Mouse (Mus musculus) forebrain, embryonic 11.5 days (tissue): ENCODE measurements at regions not wholly inside any gene's neighbourhood (a gene's known extent, or its start where the extent isn't known, plus 50 kb on each side); places are given as distances from the start of the nearest gene placed in this dataset.

Experiments used
- ATAC-seq: fragments of 200-750 bp; cut with Nextera tagmentation; replicated peaks from 2 replicates; pipeline ENCODE4 v1.8.0; 2017; ENCODE audit warnings: moderate TSS enrichment; ENCODE audit not compliant: low FRiP score
- DNase-seq: peaks from one replicate; pipeline ENCODE4 v3.0.0-alpha.2; 2017; ENCODE audit warnings: low spot score
- H3K27ac ChIP-seq: fragments of 300-500 bp; sonication (generic); 2 replicates; pipeline ENCODE4 v1.5.1; 2014; ENCODE audit warnings: low read depth, low read length
- H3K27me3 ChIP-seq: fragments of 300-500 bp; sonication (generic); 2 replicates; pipeline ENCODE4 v1.6.1; 2014; ENCODE audit warnings: mild to moderate bottlenecking, low read length, mixed read lengths; ENCODE audit not compliant: control insufficient read depth, insufficient read depth
- H3K36me3 ChIP-seq: fragments of 300-500 bp; sonication (generic); 2 replicates; pipeline ENCODE4 v1.6.1; 2014; ENCODE audit warnings: mild to moderate bottlenecking, low read length, moderate library complexity, mixed read lengths; ENCODE audit not compliant: control insufficient read depth, insufficient read depth
- H3K4me1 ChIP-seq: fragments of 300-500 bp; sonication (generic); replicated peaks from 2 replicates; pipeline ENCODE4 v1.6.1; 2014; ENCODE audit warnings: low read length, mixed read lengths; ENCODE audit not compliant: control insufficient read depth, insufficient read depth
- H3K4me2 ChIP-seq: fragments of 300-500 bp; sonication (generic); 2 replicates; pipeline ENCODE4 v1.6.1; 2014; ENCODE audit warnings: low read depth, mild to moderate bottlenecking, low read length, moderate library complexity, mixed read lengths; ENCODE audit not compliant: severe bottlenecking
- H3K4me3 ChIP-seq: fragments of 300-500 bp; sonication (generic); 2 replicates; pipeline ENCODE4 v1.5.1; 2014; ENCODE audit warnings: low read depth, low read length
- H3K9ac ChIP-seq: fragments of 300-500 bp; sonication (generic); 2 replicates; pipeline ENCODE4 v1.6.1; 2014; ENCODE audit warnings: low read length
- H3K9me3 ChIP-seq: fragments of 300-500 bp; sonication (generic); 2 replicates; pipeline ENCODE4 v1.6.1; 2016; ENCODE audit warnings: low read length, mixed read lengths; ENCODE audit not compliant: control insufficient read depth
- WGBS: fragments of 180-500 bp; shearing (Covaris S2); extraction: QIAGEN DNeasy Blood & Tissue Kit; methylation state at CpG from one replicate; pipeline ENCODE4 v1.1.7; 2014; 5-methylcytosine and 5-hydroxymethylcytosine counted together

- H3K9ac ChIP-seq, result no peak overlapping the region
- ATAC-seq (no peak), DNase-seq (no peak)
- H3K4me3 ChIP-seq, result no peak overlapping the region
- H3K27me3 ChIP-seq, result no peaks in the 10 kb centered on the region
- H3K36me3 ChIP-seq, result no peaks in the 10 kb centered on the region
- WGBS, result 89% methylated on average over 3 of the region's 3 CpGs
- H3K4me1 ChIP-seq, result no peaks in the 10 kb centered on the region
- H3K4me2 ChIP-seq, result no peak overlapping the region
- H3K27ac ChIP-seq, result no peak overlapping the region
- H3K9me3 ChIP-seq, result no peaks in the 10 kb centered on the region
These were observed 341.6 kb upstream of the Thbs1 start for GRCm38 (mm10) chr2:117770115-117770485.

GRCm38 (mm10) chr2:117780287-117780686 lies 331.4 kb upstream of the Thbs1 start:
- Histone ChIP-seq H3K4me3 (no peak overlapping the region), H3K36me3 (no peaks in the 10 kb centered on the region), H3K9me3 (no peaks in the 10 kb centered on the region), H3K27me3 (no peaks in the 10 kb centered on the region), H3K4me2 (no peak overlapping the region), H3K27ac (no peak overlapping the region), H3K9ac (no peak overlapping the region), H3K4me1 (no peaks in the 10 kb centered on the region)
- ATAC-seq, result no peak
- 95% methylated on average over 3 of the region's 3 CpGs for WGBS
- no peak for DNase-seq

- H3K36me3 ChIP-seq, result no peaks in the 10 kb centered on the region
- no peak overlapping the region for H3K27ac ChIP-seq
- no peak overlapping the region for H3K9ac ChIP-seq
- 83% methylated on average over 7 of the region's 7 CpGs for WGBS
- ATAC-seq, result no peak
- no peaks in the 10 kb centered on the region for H3K27me3 ChIP-seq
- no peaks in the 10 kb centered on the region for H3K9me3 ChIP-seq
- no peaks in the 10 kb centered on the region for H3K4me1 ChIP-seq
- no peak for DNase-seq
- no peak overlapping the region for H3K4me2 ChIP-seq
- H3K4me3 ChIP-seq, result no peak overlapping the region
These were observed 330.9 kb upstream of the Thbs1 start for GRCm38 (mm10) chr2:117780816-117781215.

GRCm38 (mm10) chr2:117787321-117787720 lies 324.4 kb upstream of the Thbs1 start:
- DNase-seq (no peak), ATAC-seq (no peak)
- H3K36me3 ChIP-seq, result no peaks in the 10 kb centered on the region
- H3K9me3 ChIP-seq, result no peaks in the 10 kb centered on the region
- no peak overlapping the region for H3K4me2 ChIP-seq
- no peak overlapping the region for H3K9ac ChIP-seq
- 57% methylated on average over 1 of the region's 1 CpGs for WGBS
- H3K4me1 ChIP-seq, result no peaks in the 10 kb centered on the region
- no peaks in the 10 kb centered on the region for H3K27me3 ChIP-seq
- H3K27ac ChIP-seq, result no peak overlapping the region
- H3K4me3 ChIP-seq, result no peak overlapping the region

- Histone ChIP-seq H3K4me1 (no peaks in the 10 kb centered on the region; the same call in 1 of the 2 replicates), H3K36me3 (no peaks in the 10 kb centered on the region), H3K4me2 (no peak overlapping the region), H3K9me3 (no peaks in the 10 kb centered on the region), H3K27me3 (no peaks in the 10 kb centered on the region), H3K4me3 (no peak overlapping the region), H3K27ac (no peak overlapping the region), H3K9ac (no peak overlapping the region)
- DNase-seq (no peak), ATAC-seq (no peak)
- WGBS, result 64% methylated on average over 1 of the region's 1 CpGs
These were observed 317.4 kb upstream of the Thbs1 start for GRCm38 (mm10) chr2:117794285-117794684.

GRCm38 (mm10) chr2:117801946-117802600 lies 309.6 kb upstream of the Thbs1 start:
- H3K9me3 ChIP-seq, result no peaks in the 10 kb centered on the region
- ATAC-seq, result no peak
- no peak overlapping the region for H3K4me3 ChIP-seq
- H3K4me1 ChIP-seq, result no peaks in the 10 kb centered on the region
- no peak overlapping the region for H3K4me2 ChIP-seq
- no peaks in the 10 kb centered on the region for H3K27me3 ChIP-seq
- H3K9ac ChIP-seq, result no peak overlapping the region
- DNase-seq, result no peak
- no peak overlapping the region for H3K27ac ChIP-seq
- no peaks in the 10 kb centered on the region for H3K36me3 ChIP-seq

GRCm38 (mm10) chr2:117802686-117803085 lies 309.0 kb upstream of the Thbs1 start:
- ATAC-seq (no peak), DNase-seq (no peak)
- 86% methylated on average over 2 of the region's 2 CpGs for WGBS
- Histone ChIP-seq H3K9ac (no peak overlapping the region), H3K4me1 (no peaks in the 10 kb centered on the region), H3K27ac (no peak overlapping the region), H3K27me3 (no peaks in the 10 kb centered on the region), H3K4me2 (no peak overlapping the region), H3K4me3 (no peak overlapping the region), H3K9me3 (no peaks in the 10 kb centered on the region), H3K36me3 (no peaks in the 10 kb centered on the region)

GRCm38 (mm10) chr2:117804686-117805085 lies 307.0 kb upstream of the Thbs1 start:
- Histone ChIP-seq H3K9me3 (no peaks in the 10 kb centered on the region), H3K36me3 (no peaks in the 10 kb centered on the region), H3K27ac (no peak overlapping the region), H3K4me2 (no peak overlapping the region), H3K4me1 (no peaks in the 10 kb centered on the region), H3K9ac (no peak overlapping the region), H3K27me3 (no peaks in the 10 kb centered on the region), H3K4me3 (no peak overlapping the region)
- no peak for ATAC-seq
- DNase-seq, result no peak

- no peaks in the 10 kb centered on the region for H3K9me3 ChIP-seq
- H3K27me3 ChIP-seq, result no peaks in the 10 kb centered on the region
- no peaks in the 10 kb centered on the region for H3K36me3 ChIP-seq
- H3K4me1 ChIP-seq, result no peaks in the 10 kb centered on the region
- no peak overlapping the region for H3K4me3 ChIP-seq
- 84% methylated on average over 3 of the region's 3 CpGs for WGBS
- H3K27ac ChIP-seq, result no peak overlapping the region
- no peak overlapping the region for H3K4me2 ChIP-seq
- no peak for ATAC-seq
- H3K9ac ChIP-seq, result no peak overlapping the region
- DNase-seq, result no peak
These were observed 304.6 kb upstream of the Thbs1 start for GRCm38 (mm10) chr2:117807121-117807520.
